ENCODE assay signal across 14 mouse cellular contexts in the genomic region with DNA sequence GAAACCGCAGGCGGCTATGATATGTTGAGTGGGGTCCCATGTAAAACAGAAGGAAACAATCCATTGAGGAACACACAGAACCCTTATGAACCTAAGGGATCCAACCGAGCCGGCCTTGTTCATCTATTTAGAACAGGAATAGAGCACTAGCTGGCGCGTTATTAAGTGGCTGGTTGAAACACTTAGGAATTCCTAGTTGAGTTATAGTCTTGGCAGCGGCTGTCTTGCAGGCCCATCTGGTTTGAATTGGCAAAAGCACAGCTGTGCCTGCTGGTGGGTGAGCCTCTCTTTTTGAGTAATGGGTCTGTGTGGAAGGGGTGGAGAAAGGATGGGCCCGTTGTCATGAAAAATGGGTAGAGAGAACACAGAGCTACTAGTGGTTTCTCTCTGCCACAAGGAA.
A peak's percentile ranks its signal among the peaks of the same experiment; 100 is the strongest.
DNase-seq lines count a peak whose midpoint lies in the region; ATAC-seq lines count a peak whose summit lies in the region.
"Had no signal": no experiment of that assay in that cellular context is flagged by ENCODE, and none has a peak within 500 bp of the region (broad histone marks: within the 10 kb centered on the region; RNA-seq: fewer than 3 reads in every experiment).

No protein-coding gene starts in this region.

- no peaks in the 10 kb centered on the region for H3K36me3 ChIP-seq in hindbrain, embryonic 12.5 days
- no peaks in the 10 kb centered on the region for H3K36me3 ChIP-seq in hindbrain, embryonic 13.5 days
- H3K36me3 ChIP-seq in limb, embryonic 12.5 days, result no peaks in the 10 kb centered on the region

- peaks cover 5% of the 10 kb centered on the region; the same call in 1 of the 2 replicates for H3K4me1 ChIP-seq in hindbrain, embryonic 12.5 days
- 0 out of 2 replicates have a peak, but pooled peaks cover 10% of the 10 kb centered on the region for H3K4me1 ChIP-seq in hindbrain, embryonic 13.5 days (replicated peaks)
- peaks cover 40% of the 10 kb centered on the region for H3K4me1 ChIP-seq in limb, embryonic 12.5 days (replicated peaks)

- H3K27me3 ChIP-seq in hindbrain, embryonic 12.5 days, result no peaks in the 10 kb centered on the region
- H3K27me3 ChIP-seq in hindbrain, embryonic 13.5 days, result no peaks in the 10 kb centered on the region
- no peaks in the 10 kb centered on the region for H3K27me3 ChIP-seq in limb, embryonic 12.5 days

- WGBS in hindbrain, embryonic 12.5 days, result 75% methylated on average over 8 of the region's 8 CpGs
- WGBS in hindbrain, embryonic 13.5 days, result 63% methylated on average over 8 of the region's 8 CpGs
- WGBS in limb, embryonic 12.5 days, result 22% methylated on average over 8 of the region's 8 CpGs

- no peaks in the 10 kb centered on the region for H3K9me3 ChIP-seq in hindbrain, embryonic 12.5 days (replicated peaks)
- no peaks in the 10 kb centered on the region; the same call in 1 of the 2 replicates for H3K9me3 ChIP-seq in hindbrain, embryonic 13.5 days
- H3K9me3 ChIP-seq in limb, embryonic 12.5 days, result no peaks in the 10 kb centered on the region

- ATAC-seq in hindbrain, embryonic 12.5 days (ENCODE audit: low FRiP score), result no peak
- ATAC-seq in hindbrain, embryonic 13.5 days (ENCODE audit: low FRiP score), result no peak
- ATAC-seq in limb, embryonic 12.5 days (ENCODE audit: insufficient number of reproducible peaks, insufficient read depth, low FRiP score, low TSS enrichment, low read depth), result no peak
- ATAC-seq: midbrain, embryonic 16.5 days had no signal

- no peak overlapping the region for H3K9ac ChIP-seq in hindbrain, embryonic 12.5 days
- no peak overlapping the region for H3K9ac ChIP-seq in hindbrain, embryonic 13.5 days
- no peak overlapping the region for H3K9ac ChIP-seq in limb, embryonic 12.5 days (replicated peaks)

- DNase-seq in 3T3-L1 (ENCODE audit: low read depth, low spot score), result peak; percentile 33
- DNase-seq in embryo, embryonic 9.5 days (ENCODE audit: extremely low spot score), result peak; percentile 28
- DNase-seq in thymus, postnatal 10 days (ENCODE audit: low spot score in 2 of 2), result no peak
- DNase-seq in thymus, adult 18-20 months, result no peak
- no peak for DNase-seq in left cerebral cortex, adult 8-10 months (ENCODE audit: low spot score in 2 of 2)
- DNase-seq: adrenal gland, postnatal 14 days; cerebellum, adult 11 months; kidney, postnatal 4 days; thymus, postnatal 25 days had no signal

- H3K4me3 ChIP-seq in hindbrain, embryonic 12.5 days, result no peak overlapping the region
- no peak overlapping the region for H3K4me3 ChIP-seq in hindbrain, embryonic 13.5 days
- no peak overlapping the region for H3K4me3 ChIP-seq in limb, embryonic 12.5 days (replicated peaks)
- H3K4me3 ChIP-seq: erythroblast, embryonic 14.5 days had no signal

- no peak overlapping the region for H3K4me2 ChIP-seq in hindbrain, embryonic 12.5 days (replicated peaks)
- no peak overlapping the region for H3K4me2 ChIP-seq in hindbrain, embryonic 13.5 days
- H3K4me2 ChIP-seq in limb, embryonic 12.5 days, result no peak overlapping the region

- 0 out of 2 replicates have a peak overlapping the region, but pooled peaks have one; percentile 17 for H3K27ac ChIP-seq in hindbrain, embryonic 12.5 days
- H3K27ac ChIP-seq in hindbrain, embryonic 13.5 days, result no peak overlapping the region
- peak overlapping the region; percentile 76 for H3K27ac ChIP-seq in limb, embryonic 12.5 days

Comparison
In these comparisons a context has a peak if more than half of its experiments do, and no peak if none do; other contexts are left out.
1. DNase-seq: peak in 3T3-L1 (single experiment) and embryo, embryonic 9.5 days (single experiment); none in thymus, postnatal 10 days (0 of 2), thymus, adult 18-20 months (0 of 2) and left cerebral cortex, adult 8-10 months (0 of 2).